Mouse (Mus musculus): ENCODE measurements around the gene Dolk. TPM values are rescaled to one million over a fixed set of nuclear protein-coding genes. Genes with fewer than 3 reads are reported as not detected.

The Dolk gene
- polyA plus RNA-seq, 1 experiment: 16.9 TPM

DNA sequence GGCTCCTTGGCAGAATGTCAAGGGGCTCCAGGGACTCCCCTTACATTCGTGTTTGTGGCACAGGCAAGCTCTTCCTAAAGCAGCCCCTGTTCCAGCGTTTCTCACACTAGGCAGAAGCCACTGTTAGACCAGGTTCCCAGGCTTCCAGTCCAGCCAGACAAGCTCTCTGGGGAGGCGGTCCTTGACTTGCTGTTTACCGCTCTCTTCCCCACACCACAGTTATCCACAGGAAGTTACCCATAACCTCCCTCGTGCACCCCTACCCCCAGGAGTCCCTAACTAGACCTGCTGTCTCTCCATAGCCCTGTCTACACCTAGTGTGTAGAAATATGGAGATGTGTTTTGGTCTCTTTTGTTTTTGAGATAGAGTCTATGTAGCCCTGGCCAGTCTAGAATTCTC, 32.3 kb downstream of the Dolk start:
- 60% methylated on average over 5 of the region's 5 CpGs for WGBS
- DNase-seq (ENCODE audit: low read depth, low spot score): no peak

DNA sequence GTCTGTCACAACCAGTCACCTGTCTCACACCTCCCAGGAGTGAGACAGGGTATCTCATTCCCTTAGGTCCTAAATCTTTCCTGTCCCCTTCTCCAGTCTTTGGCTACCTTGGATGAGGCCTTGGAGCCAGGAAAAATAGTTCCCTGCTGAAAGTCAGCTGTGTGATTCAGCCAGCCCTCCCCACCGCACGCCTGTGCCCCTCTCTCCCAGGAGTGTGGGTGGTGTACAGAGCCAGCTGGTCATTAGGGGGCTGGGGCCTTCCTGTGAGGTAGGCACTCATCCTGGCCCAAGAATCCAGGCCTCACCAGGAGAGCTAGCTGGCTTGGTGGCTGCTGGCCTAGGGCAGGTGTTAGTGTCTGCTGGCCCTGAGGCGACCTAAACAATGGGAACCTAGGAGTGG, 33.6 kb downstream of the Dolk start:
- DNase-seq (ENCODE audit: low read depth, low spot score): no peak
- WGBS: 64% methylated on average over 3 of the region's 3 CpGs

DNA sequence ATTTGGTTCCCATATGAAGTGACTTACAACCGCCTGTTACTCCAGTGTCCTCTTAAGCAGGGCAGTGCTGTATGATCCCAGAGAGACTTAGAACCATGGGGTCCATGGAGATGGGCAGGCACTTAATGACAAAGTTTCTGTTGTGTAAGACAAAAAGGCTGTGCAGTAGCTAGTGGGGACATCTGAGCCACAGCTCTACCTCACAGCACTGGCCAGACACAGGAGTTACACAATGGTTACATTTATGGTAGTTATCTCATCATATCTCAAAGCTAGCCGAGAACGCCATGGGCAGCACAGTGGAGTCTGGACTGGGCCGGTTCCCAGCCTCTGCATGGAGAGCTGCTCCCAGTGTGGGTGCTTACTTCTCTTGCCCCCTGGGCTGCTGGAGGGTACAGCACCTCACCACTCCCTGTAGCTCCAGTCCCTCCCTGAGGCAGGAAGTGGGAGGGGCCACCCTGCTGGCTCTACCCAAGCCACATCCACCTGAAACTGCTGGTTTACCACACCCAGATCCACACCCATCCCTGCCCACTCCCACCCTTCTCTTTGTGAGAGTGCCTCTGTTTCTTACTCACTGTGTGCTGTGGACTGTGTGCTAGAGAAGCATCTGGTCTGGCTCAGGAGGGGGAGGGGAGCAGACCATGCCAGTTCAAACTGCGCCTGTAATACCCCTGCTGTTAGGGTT, 34.6 kb downstream of the Dolk start:
- 31% methylated on average over 5 of the region's 5 CpGs for WGBS
- no peak for DNase-seq (ENCODE audit: low read depth, low spot score)

- no peak for DNase-seq (ENCODE audit: low read depth, low spot score)
- 54% methylated on average over 10 of the region's 10 CpGs for WGBS
Measured at GRCm38 (mm10) chr2:30250166-30251128, 35.7 kb downstream of the Dolk start.

- WGBS: 85% methylated on average over 3 of the region's 3 CpGs
- no peak for DNase-seq (ENCODE audit: low read depth, low spot score)
Measured at GRCm38 (mm10) chr2:30249182-30249581, 37.0 kb downstream of the Dolk start.

GRCm38 (mm10) chr2:30247681-30248080, 38.5 kb downstream of the Dolk start:
- 64% methylated on average over 4 of the region's 4 CpGs for WGBS
- DNase-seq (ENCODE audit: low read depth, low spot score): no peak

DNA sequence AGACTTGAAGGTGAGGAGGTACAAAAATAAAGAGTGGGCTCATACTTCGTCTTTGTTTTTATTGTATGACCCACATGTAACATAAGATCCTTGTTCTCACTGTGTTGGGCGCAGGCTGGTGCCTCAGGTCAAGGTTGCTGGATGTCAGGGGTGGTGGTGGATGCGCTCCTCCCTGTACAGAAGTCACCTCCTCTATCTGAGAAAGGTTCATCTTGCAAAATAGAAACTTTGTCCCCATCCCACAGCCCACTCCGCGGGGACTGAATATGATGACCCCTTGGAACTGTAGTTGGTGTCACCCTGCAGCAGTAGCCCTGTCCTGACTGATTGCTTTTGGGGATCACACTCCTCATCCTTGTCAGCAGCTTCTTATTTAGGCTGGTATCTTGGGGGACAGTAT, 39.1 kb downstream of the Dolk start:
- WGBS: 92% methylated on average over 5 of the region's 5 CpGs

DNA sequence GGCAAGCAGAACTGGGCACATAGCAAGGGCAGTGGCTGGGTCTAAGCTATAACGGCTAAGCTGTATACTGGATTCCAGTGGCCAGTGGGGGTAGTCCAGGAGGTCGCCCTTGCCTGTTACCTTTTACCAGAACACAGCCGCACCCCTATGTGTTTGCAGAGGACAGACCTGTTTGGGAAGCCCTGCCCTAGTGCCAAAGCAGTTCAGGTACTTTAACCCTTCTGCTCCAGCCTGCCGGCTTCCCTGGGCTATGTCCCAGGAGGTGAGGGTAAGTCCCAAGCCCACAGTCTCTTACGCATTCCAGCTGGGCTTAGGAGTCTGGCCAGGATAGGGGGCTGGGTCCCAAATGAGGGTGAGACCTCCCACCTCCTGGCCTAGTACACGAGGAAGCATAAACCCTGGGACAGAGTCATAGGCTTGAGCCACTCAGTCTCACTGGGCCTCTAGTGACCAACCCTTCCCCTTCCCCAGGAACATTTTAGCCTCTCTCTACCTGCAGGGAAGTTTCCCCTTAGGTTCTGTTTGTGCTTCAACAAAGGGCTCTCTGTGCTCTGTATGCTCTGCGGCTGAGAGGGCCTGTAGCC, 41.4 kb downstream of the Dolk start:
- no peak for DNase-seq (ENCODE audit: low read depth, low spot score)
- WGBS: 18% methylated on average over 7 of the region's 7 CpGs

More for the DNA sequence above, 39.1 kb downstream of the Dolk start:
- no peak for DNase-seq (ENCODE audit: low read depth, low spot score)

- DNase-seq (ENCODE audit: low read depth, low spot score): no peak
- WGBS: 80% methylated on average over 4 of the region's 4 CpGs
Measured at GRCm38 (mm10) chr2:30243391-30243790, 42.7 kb downstream of the Dolk start.

- 30% methylated on average over 4 of the region's 4 CpGs for WGBS
- no peak for DNase-seq (ENCODE audit: low read depth, low spot score)
Measured at GRCm38 (mm10) chr2:30242509-30242908, 43.6 kb downstream of the Dolk start.

GRCm38 (mm10) chr2:30240267-30240666, 45.9 kb downstream of the Dolk start, which contains the start of gene Gm28035:
Gene Gm28035 (plus strand): TSS chr2:30240567.
- WGBS: 68% methylated on average over 2 of the region's 2 CpGs
- DNase-seq (ENCODE audit: low read depth, low spot score): no peak

DNA sequence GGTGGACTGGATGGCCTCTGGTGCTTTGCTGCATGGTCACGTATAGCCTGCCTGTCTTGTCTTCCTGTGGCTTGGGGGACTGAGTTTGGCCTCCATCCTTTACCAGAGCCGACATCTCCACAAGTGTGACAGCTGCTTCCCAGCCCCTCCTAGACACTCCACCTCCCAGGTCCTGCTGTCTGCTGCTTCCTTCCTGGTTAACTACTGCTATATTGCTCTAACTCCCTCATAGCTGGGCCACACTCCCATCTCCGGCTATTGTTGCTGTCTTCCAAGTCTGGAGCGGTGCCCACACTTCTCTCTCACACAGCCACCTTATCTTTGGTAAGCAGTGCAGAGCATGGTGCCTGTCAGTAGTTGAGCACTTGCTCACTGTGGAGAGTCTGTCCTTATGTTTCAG, 46.4 kb downstream of the Dolk start:
- no peak for DNase-seq (ENCODE audit: low read depth, low spot score)
- WGBS: 15% methylated on average over 4 of the region's 4 CpGs

GRCm38 (mm10) chr2:30238906-30239465, 47.1 kb downstream of the Dolk start:
- no peak for DNase-seq (ENCODE audit: low read depth, low spot score)
- 42% methylated on average over 3 of the region's 3 CpGs for WGBS

DNA sequence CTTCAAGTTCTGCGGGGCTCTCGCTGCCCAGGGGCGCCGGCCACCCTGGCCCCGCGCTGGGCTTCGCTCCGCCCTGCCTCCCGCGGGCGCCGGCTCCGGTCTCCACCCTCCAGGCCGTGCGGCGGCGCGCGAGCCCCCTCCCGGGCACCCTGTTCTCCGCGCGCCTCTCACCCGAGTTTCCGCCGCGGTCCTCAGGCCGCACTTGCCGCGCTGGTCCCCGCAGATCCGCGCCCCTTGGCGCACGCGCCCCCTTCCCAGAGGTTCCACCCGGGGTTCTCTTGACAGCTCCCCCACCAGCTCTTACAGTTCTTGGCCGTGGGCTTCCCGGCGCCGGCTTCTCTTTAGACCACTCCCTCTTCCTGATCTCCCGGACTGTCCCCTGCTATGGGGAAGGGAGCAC, 48.3 kb downstream of the Dolk start:
- no peak for DNase-seq (ENCODE audit: low read depth, low spot score)

DNA sequence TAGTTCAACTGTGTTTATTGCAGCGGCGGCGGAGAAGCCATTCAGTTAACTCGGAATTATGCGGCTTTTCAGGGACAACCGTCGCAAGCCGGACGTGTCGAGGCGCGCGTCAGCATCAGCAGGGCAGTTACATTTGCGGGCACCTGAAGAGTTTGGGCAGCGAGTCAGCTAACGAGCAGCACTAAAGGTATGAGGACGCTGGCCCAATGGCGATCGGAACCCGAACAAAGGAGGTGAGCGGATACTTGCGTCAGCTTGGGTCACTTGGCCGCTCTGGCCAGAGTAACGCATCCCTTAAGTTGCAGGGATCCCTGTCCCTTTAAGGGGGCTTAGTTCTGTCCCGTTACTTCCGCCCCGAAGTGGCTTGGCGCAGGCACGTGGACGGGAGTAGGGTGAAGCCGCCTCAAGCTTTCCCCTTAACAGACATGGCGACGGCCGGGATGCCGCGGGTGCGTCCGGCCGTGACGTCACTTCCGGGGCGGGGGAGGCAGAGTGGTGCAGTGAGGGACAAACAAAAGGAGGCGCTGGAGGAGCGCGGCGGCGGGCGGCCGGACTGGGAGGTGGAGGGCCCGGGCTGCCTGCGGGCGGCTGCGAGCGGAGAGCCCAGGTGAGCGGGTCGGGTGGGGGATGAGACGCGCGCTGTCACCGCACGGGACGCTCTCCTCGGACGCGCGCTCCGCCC, 48.8 kb downstream of the Dolk start, which contains the start of gene Lrrc8a:
TSS of gene Lrrc8a (plus strand) at position 517 of the 682 bp plus-strand sequence.
- WGBS: under 1% methylated on average over 66 of the region's 67 CpGs
- DNase-seq (ENCODE audit: low read depth, low spot score): peak; percentile 94

More for the DNA sequence above, 48.3 kb downstream of the Dolk start:
- 0% methylated on average over 35 of the region's 42 CpGs for WGBS

GRCm38 (mm10) chr2:30236426-30237198, 49.5 kb downstream of the Dolk start:
- WGBS: 3% methylated on average over 18 of the region's 18 CpGs
- no peak for DNase-seq (ENCODE audit: low read depth, low spot score)

- WGBS: 85% methylated on average over 5 of the region's 5 CpGs
- DNase-seq (ENCODE audit: low read depth, low spot score): no peak
Measured at GRCm38 (mm10) chr2:30235593-30235992, 50.5 kb downstream of the Dolk start.

Measured in large intestine, adult 2 months (tissue).